Mouse (Mus musculus) T-helper 2 cell (primary cell): ENCODE measurements around the gene Ssx2ip.
"Not testable (repeated sequence)": the region's sequence is repeated elsewhere in the genome, so short reads cannot be mapped to it uniquely, and the experiment has no call there.

Source experiments
- in situ Hi-C: fragments of 300-600 bp; cut with MboI, MseI; formaldehyde crosslinking; loops from one replicate; pipeline ENCODE4 v1.15.1; 2025; ENCODE audit warnings: high pct_unique_total_duplicates

Gene Ssx2ip

DNA sequence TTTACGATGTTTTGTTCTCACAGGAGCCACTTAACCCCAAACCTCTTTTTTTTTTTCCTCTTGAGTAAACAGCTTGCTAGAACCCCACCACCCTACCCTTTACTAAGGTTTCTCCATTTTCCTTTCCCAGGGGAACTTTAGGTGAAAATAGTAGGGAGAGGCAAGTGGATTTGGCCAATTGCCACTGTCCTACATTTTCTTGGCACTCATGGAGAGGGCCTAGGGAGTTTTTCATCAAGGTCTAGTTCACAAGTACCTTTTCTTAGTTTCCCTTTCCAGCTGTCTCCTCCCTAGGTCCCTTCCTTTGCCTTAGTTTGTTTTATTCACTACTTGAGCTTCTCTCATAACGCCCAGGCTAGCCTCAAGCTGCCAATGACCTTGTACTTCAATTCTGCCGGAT, 672 bp upstream of the Ssx2ip start:
- in situ Hi-C loops = no loop called here

DNA sequence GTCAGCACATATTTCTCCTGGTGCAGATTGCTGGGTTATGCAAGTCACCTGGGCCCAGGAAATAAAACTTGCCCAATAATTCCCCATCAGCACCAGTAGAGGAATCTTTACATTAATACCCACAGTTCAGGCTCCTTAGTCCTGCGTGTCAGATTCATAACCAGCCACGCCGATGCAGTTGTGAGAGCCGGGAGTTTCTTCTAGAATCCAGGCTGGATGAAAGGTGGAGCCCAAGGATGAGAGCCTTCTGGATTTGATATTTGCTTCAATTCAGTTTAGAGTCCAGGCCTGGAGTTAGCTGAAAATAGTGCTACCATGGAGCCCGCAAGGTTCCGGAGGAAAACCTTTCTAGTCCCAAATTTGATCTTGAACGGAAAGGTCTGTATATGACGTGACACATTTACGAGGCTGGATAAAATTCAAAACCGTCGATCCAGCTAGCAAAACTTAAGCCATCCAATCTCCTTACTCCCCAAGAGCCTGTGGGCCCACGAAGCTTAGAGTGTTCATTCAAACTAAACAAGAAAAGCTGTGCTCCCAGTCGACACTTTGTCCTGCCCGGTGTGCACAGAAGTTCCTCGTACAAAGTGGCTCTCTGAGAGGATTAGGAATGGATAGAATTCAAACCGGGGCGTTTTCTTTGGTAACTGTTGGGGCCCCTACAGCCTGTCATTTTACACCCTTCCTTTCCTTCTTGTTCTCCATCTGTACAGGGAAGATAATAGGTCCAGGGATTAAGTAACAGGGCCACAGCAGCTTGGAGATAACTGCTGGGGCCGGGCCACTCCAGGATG, 968 bp downstream of the Ssx2ip start:
- in situ Hi-C loops = loop anchor here (5.0 kb wide), 1 partner anchor 97 kb away; no protein-coding TSS in a partner anchor

DNA sequence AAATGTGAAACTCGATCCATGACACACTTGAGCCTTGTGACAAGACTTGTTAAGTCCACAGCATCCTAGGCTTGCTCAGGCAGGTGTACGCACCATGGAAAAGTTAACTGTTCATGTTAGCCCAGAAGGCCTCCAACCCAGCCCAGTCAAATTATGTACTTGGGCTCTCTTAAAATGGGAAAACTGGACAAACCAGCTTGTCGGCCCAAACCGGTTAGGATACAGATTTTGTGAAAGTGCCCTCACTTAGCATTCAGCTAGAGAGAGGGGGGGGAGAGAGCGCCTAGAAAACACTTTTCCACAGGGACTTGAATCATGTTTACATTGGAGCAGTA, 1.5 kb downstream of the Ssx2ip start:
- in situ Hi-C loops = loop anchor here (5.0 kb wide), 1 partner anchor 96 kb away; no protein-coding TSS in a partner anchor

DNA sequence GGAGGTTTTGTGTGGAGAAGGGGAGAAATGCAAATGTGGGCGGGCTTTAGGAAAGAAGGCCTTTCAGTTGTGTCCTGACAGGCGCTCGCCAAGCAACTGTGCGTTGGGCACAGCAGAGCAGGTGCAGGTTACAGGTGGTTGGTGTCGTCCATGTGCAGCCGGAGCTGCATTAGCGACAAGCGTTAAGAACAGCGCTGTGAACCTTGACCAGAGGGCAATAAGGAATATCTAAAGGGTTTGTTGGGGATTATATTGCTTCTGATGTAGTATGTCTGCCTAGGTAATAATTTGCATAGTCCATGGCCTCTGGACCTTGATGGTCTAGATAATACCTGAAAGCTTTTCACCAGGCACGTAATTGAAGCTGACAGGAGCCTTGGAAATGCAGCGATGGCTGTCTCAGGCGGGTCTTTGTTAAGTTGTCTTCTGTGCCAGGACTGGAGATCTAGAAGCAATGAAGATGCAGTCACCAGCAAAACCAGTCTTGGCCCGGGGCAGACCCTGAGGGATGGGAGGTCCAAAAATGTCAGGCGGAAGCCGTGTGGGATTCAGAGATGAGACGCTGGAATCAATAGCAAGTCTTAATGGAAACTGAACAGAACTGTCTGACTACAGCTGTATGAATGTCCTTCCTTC, 2.8 kb downstream of the Ssx2ip start:
- in situ Hi-C loops = loop anchor here (5.0 kb wide), 1 partner anchor 95 kb away; no protein-coding TSS in a partner anchor

DNA sequence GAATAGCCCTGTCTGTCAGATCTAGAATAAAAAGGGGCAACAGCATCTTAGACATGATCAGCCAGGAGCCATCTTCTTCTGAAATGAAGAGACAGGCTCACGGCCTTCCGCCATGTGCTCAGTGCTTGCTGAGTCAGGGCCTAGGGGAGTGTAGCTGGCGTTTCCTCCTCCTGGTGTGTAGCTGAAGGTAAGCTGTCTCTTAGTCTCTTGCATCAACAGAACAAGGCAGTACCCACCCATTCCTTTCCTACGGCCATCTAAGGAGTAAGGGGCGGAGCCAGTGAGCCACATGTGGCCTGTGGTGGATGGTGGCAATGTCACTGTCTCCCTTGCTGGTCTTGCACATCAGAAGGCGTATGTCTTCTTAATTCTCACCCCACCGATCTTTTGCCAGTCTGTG, 5.7 kb downstream of the Ssx2ip start:
- in situ Hi-C loops = no loop called here

DNA sequence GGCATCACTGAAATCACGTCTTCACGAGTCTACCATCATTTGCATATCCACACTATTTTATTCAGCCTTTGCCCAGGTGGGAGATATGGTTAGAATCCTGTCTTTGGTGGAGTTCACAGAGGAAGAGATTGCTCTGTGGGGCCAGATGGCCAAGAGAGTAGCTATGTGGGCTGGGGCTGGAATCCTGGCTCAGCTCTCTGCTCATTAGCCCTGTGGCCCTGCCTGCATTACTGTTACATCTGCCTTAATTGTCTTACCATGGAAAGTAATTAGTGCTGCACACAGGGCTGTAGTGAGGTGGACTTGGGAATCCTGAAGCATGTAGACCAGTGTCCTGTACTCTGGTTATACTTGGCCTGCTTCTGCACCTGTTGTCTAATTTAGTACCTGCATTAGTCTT, 7.6 kb downstream of the Ssx2ip start:
- in situ Hi-C loops = no loop called here

DNA sequence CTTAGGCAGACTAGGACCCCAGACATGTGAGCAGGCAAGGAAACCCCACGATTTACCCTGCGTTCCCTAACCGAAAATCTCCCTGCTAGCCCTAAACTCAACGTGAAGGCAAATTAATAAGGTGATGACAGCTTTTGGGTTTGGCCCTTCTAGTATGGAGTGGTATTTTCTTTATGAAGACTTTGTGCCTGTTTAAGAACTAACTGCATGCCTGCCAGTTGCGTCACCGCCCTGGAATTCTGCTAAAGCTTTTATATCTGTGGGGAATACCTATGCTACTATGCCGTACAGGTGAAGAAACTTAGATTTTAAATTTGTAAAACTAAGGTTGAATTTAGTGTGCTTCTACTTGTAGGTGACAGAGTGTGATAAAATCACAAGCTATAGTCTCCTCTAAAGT, 8.0 kb downstream of the Ssx2ip start:
- in situ Hi-C loops = no loop called here

DNA sequence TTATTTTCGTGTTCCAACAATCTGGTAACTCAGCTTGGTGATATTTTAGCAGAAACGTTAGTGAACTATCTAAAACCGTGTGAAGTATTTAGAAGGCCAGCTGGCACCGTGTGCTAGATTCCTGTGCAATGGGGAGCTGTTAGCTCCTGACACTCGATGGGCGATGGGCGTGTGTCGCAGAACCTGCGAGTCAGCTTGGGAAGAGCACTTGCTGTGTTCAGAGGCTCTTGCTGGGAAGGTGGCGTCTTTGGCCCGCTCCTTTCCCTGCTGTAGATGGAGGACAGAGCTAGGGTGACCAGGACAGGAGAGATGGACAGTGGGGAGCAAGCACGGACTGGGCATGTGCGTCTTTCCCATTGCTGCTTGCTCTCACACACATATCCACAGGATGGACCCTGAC, 8.6 kb downstream of the Ssx2ip start:
- in situ Hi-C loops = no loop called here

DNA sequence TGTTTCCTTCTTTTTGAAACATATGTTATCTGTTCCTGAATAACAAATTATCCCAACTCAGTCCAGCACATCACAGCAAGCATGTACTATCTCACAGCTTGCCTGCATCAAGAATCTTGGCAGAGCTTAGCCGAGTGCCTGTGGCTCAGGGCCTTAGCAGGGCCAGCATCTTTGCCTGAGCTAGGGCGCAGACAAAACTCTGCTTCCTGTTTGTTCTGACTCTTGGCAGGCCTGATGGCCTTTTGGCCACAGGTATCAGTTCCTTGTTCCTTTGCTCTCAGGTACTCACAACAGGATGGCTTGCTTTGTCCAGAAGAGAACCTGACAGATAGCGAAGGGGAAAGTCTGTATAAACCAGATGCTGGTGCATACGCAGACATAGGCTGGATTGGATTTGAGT, 9.6 kb downstream of the Ssx2ip start:
- in situ Hi-C loops = no loop called here

DNA sequence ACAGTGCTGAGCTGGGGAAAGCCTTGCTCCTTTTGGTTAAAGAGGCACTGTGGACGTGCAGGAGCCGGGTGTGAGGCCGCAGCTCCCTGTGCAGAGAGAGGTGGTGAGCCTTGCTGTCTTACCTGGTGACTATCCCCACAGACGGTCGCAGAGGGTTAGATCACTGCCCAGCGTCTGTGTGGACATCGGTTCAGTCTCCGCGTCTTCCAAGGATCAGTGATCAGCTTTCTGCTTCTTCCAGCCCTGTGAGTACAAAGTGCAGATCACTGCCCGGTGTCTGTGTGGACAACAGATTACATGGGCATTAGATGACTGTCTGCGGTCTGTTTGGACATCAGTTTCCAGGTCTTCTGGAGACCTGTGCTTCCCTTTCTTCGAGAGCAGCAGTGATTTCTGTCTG, 10.1 kb downstream of the Ssx2ip start:
- in situ Hi-C loops = no loop called here

DNA sequence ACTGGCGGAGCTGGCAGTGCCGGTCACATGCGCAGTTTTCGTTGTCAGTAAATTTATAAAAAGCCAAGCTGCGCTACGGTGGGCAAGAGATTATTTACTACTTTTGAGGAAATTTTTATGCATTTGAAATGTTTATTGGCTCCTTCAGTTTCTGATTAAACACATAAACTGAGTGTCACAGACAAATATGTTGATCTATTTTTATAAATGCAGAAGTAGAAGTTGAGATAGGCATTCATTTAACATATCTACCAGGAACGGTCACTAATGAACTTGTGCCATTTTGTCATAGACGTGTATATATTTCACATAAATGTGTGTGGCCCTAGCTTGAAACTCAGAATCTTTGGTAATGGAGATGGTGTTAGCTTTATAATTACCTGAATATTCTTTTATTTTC, 13.4 kb downstream of the Ssx2ip start:
- in situ Hi-C loops = no loop called here

DNA sequence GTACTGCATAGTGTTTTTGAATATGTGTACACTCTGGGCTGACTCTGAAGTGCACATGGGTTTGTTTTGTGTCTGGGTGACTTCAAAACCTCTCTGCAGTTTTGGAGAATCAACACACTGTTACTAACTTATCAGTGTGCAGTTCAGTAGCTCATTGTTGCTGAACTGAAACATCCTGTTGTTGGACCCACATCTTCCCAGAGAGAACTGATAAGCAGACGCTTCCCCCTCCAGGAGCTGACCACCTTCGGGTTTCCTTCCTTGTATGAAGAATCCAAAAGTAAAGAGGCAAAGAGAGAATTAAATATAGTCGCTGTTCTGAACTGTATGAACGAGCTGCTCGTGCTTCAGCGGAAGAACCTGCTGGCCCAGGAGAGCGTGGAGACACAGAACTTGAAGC, 14.5 kb downstream of the Ssx2ip start:
- in situ Hi-C loops = no loop called here

DNA sequence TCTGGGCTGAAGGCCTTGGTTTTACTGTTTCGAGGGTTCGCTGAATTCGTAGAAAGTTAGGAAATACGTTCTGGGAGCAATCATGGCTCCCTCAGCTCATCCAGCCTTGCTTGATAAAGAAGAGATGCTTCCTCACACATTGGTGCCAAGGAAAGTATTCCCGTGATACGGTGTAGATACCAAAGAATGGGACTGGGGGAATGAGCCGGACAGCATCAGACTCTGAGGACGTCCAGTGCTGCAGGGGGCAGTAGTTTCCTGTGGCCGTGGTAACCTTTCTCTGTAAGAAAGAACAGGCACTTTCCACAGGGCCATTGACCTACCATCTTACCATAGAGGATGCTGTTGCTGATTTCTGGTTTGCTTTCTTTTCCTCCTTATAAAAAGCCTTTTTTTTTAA, 15.1 kb downstream of the Ssx2ip start:
- in situ Hi-C loops = no loop called here

DNA sequence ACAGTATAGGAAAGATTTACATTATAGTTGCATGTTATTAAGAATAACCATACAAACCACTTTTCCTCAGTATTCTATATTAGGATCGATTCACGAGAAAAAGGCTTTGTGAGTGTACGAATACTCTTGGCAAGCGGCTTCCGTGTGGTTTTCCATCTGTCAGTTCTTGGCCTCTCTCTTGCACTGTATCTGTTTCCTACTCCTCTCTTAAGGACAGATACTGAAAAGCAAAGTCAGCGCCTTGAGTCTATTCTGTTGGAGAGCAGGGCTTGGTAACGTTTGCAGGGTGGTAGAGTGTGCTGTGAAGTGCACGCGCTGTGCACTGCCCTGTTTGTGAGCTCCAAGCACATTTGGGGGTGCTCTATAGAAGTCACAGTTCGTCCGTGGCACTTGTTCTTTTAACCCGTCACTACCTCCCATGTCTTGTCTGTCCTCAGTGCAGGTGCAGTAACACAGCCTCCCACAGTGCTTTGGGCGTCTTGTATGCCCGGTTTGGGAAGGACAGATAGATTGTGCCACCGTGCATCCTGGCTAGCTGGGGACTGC, 15.6 kb downstream of the Ssx2ip start:
- in situ Hi-C loops = no loop called here

DNA sequence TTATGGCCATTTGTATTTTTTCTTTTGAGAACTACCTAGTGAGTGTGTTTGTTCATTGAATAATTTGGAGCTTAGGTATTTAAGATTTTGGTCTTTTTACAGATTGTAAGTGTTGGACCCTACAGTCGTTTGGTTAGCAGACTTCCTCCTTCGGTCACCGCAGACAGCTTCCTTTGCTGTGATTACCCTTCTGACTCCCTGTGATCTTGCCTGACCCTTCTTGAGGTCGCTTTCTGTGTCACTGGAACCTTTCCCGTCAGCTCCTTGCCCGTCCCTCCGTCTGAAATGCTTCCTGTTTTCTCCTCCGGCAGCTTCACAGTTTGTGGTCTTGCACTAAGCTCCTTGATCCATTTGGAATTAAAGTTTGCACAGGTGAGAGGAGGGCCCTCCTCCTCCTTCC, 17.3 kb downstream of the Ssx2ip start:
- in situ Hi-C loops = no loop called here

DNA sequence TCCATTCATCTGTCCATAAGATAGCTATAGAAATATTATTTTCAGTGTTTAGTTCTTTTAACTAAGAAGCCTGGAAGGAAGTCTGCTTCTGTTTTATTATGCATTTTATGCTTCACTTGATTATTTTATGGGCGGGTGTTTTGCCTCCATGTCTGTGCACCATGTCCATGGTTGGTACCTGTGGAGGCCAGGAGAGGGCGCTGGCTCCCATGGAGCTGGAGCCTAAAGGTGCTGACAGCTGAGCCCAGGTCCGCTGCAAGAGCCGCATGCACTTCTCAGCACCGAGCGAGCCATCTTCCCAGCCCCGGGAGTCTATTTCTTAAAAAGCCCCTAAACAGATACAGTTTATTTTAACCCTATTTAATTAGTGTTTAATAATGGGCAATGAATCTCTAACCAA, 19.3 kb downstream of the Ssx2ip start:
- in situ Hi-C loops = no loop called here

DNA sequence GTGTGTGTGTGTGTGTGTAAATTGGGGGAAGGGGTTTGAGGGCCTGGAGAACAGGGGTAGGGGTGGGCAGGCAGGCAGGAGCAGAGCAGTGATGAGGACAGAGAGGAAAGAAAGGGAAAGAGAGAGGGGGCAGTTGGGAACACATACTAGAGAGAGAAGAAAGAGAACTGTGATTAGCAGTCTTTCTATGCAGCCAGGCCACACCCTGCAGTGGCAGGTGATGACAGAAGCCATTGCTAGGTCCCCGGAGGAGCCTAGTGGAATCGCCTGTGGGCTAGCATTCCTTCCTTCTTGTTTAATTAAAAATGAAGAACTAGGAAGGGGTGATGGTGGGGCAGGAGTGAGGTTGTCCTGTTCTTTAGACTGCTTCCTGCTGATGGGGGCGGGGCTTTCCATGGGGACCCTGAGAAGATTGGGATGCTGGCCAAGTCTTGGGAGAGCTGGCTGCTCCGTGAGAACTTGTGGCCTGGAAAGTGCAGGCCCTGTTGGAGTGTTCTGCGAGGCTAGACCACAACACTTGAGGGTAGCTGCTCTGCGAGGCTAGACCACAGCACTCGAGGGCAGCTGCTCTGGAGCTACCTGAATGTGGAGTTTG, 20.0 kb downstream of the Ssx2ip start:
- in situ Hi-C loops = no loop called here

DNA sequence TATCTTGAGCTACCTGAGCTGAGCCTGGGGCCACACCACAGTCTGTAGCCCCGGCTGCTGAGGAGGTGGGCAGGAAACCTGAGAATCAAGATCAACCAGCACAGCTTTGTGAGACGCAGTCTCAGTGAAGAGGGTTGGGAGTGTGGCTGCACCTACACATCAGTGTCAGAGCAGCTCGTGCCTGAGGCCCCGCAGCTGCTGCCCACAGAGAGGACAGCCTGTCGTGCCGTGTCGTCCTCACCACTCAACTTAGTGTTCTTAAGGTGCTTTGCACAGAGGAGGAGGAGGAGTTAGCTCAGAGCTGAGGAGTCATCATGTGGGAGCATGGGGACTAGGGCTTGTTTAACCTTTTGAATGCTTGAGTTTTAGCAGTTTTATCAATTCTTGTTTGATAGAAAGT, 21.5 kb downstream of the Ssx2ip start:
- in situ Hi-C loops = no loop called here

DNA sequence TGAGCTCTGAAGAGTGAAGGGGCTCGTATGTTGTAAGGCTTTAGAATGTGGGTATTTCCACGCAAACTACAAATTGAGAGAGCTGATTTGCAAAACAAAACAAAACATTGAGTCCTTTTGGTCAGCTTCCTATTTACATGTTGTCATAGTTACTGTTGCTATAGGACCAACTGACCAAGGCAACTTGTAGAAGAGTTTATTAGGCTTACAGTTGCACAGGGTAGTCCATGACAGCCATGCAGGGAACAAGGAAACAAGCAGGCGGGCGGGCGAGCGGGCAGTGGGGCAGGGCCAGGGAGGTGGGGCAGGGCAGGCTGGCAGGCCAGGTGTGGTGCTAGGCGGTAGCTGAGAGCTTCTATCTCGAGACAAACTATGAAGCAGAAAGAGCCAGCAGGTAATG, 22.0 kb downstream of the Ssx2ip start:
- in situ Hi-C loops = no loop called here

DNA sequence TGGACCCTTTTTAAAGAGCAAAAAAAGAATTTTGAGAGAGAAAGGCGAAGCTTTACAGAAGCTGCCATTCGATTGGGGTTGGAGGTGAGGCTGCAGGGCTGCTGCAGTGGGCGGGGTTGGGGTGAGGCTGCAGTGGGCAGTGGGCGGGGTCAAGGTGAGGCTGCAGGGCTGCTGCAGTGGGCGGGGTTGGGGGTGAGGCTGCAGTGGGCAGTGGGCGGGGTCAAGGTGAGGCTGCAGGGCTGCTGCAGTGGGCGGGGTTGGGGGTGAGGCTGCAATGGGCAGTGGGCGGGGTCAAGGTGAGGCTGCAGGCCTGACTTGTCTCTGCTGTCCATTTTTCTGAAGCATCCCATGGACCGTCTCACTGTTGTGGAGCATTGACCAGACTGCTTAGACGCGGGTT, 28.6 kb downstream of the Ssx2ip start:
- in situ Hi-C loops = not testable (repeated sequence)

DNA sequence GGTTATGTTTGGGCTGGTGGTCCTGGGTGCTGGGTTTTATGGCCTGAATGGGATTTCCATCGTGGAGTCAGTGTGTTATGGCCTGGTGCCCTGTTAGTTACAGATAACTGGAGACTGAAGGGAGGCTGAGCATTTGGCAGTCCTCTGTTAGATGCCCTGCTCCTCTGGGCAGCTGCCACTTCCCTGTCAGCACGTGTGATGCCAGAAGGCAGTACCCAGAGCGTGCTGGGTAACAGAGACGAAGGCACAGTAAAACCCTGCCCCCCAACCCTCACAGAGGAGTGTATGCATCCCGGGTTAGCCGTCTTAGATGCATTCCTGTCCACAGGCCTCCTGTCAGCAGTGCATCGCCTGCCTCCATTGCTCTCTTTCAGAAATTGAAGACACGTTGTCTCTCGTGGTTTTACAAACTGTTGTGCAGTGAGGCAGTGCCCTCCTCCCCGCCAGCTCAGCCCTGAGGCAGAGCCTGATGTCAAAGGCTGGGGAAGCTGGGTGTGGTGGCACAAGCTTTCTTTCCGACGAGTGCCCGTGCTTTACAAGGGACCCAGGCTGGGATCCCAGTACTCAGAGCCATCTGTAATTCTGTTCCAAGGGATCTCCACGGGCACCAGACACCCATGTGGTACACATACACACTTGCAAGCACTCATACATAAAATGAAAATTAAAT, 29.4 kb downstream of the Ssx2ip start:
- in situ Hi-C loops = no loop called here

DNA sequence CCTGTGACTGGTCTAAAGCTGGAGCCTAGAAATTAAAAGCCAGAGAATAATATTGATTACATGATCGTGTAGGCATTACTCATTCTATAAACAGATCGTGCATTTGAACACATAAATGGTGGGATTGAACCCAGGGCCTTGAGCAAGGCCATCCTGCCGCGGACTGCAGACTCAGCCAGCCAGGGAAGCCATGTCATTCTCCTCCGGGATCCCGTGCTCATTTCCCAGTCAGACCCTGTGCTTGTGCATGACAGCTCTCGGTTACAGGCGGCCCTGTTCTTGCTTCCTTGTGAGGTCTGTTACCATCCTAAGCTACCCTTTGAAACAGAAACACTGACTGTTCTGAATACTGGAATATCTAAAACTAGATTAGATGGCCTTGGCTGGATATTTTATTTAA, 30.2 kb downstream of the Ssx2ip start:
- in situ Hi-C loops = no loop called here
